Mouse (Mus musculus) CD8-positive naive resting alpha-beta T cell, adult 2 months (primary cell): ENCODE measurements around the gene Bahd1.

Experiments used
- DNase-seq, 2 experiments: peaks; one replicate each; pipeline ENCODE4 v3.0.0; 2022; ENCODE audit warnings: low read depth in 2 of 2, low spot score in 2 of 2

The Bahd1 gene

DNA sequence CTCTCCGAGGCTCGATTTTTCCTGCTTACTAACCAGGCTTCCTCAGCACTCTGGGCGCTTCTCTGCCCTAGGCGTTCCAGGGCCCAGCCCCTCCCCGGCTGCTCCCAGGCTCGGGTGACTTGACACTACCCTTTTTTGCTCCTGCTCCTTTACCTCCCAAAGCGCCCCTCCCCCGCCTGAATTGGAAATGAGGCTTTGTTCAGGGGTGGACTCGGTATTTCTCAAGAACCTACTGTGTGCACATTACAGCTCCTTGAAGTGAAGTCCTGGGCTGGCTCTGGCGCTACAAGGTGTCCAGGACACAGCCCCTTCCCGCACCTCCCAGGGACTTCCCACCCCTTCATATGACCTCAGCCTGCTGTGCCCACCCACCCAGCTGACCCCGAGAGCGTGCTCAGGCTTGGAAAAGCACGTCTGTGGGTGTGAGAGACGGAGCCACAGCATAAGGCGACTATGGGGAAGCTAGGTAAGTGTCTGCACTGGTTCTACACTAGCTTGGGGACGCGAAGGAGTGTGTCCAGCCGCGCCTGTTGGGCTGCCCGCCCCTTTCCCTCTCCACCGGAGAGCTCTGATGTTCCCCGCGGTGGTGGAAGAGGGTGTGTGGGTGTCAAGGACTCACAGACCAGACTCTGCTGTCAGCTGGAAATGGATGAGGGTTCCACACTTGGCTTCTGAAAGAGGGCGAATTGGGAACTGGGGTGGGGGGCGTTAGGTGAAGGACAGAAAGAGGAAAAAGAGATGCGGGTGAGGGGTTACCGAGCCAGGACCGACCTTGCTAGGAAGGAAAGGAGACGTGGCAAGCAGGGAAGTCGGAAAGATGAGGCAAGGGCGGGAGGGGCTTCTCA is at the start of gene Bahd1:
Bahd1 (plus strand) TSS at position 397 of the 845 bp plus-strand sequence.
- peak; percentile 11 to 14 for DNase-seq

DNA sequence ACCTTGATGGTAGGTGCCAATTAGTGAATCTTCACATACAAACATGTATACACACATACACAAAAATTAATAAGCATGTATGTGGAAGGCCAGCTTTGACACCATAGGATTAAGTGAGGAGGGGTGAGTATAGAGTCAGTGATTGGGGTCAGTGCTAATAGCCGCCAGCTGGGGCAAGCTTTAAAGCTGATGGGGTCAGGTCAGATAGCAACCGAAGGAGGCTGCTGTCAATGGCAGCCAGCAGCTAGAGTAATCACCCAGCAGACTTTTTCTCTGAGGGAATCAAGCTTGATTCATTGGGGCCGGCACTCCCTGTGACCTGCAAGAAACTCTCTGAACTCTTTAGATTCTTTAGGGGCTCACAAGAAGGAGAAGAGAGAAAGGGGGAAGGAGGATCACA is 48.4 kb upstream of the Bahd1 start:
- DNase-seq = no peak

DNA sequence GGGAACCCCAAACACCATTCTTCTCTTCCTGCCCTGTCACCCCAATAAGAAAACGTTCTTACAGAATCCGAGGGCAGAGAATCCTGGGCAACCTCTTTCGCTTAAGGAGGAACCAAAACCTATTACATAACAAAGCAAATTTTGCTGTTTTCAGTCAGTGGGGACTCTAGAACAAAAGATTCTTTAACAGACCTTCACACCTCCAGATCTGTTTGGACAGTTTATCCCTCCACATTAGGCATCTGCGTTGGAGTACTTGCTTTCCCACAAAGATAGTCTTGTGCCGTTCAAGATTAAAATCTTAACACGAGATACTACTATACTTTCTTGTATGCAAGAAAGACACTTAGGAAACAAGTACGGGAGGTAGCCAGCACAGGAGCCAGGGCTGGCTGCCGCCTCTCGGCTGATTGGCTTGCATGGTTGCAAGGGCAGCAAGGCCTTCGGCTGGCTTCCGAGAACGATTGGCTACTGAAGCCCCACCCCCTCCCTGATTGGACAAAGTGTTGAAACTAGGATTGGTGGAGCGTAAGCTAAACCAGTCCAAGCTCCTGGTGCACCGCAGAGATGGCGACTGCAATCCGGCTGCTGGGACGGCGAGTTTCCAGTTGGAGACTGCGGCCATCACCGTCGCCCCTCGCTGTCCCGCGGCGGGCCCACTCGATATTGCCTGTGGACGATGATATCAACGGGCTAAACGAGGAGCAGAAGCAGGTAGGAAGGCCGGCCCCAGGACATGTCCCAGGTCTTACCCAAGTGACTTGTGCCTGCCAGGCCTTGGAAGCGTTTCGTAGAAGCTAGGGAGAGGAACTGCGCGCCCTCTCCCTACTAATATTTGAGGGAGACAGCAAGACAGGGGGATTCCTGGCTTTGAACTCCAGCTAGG is 38.5 kb upstream of the Bahd1 start, which contains the start of gene Ivd:
Ivd (plus strand) TSS at position 501 of the 886 bp plus-strand sequence.
- peak; percentile 84 to 87 for DNase-seq

DNA sequence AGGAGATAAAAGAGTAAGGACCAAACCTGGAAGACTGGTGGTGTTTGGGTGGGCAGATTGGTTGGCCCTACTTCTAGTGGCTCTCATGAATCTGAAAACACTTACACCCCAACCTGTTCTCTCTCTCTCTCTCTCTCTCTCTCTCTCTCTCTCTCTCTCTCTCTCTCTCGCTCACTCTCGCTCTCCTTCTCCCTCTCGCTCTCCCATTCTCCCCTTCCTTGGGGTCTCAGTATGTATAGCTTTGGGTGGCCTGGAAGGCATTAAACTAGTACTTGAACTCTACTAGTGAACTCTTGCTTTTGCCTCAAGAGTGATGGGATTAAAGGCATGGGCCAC is 37.9 kb upstream of the Bahd1 start:
- DNase-seq = no peak

- DNase-seq = no peak
These were observed 29.6 kb upstream of the Bahd1 start for GRCm38 (mm10) chr2:118870601-118871000.

DNA sequence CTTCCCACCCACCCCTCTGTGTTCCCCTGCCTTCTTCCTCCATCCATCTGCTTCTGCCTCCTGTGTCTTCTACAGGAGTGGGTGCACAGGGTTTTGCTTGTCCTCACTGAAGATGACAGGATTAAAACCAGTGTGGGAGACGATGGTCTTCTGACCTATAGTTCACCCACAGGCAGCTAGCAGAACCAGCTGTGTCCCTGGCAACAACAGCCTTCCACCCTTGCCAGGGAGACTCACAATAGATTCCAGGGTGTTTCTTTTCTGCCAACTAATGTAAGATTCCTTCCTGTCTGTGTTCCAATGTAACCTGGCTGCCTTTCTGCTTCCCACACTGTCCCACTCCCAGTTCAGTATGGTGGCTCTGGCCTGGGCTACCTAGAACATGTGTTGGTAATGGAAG is 29.1 kb upstream of the Bahd1 start:
- DNase-seq = no peak

- no peak for DNase-seq
These were observed 27.2 kb upstream of the Bahd1 start for GRCm38 (mm10) chr2:118873018-118873417.

DNA sequence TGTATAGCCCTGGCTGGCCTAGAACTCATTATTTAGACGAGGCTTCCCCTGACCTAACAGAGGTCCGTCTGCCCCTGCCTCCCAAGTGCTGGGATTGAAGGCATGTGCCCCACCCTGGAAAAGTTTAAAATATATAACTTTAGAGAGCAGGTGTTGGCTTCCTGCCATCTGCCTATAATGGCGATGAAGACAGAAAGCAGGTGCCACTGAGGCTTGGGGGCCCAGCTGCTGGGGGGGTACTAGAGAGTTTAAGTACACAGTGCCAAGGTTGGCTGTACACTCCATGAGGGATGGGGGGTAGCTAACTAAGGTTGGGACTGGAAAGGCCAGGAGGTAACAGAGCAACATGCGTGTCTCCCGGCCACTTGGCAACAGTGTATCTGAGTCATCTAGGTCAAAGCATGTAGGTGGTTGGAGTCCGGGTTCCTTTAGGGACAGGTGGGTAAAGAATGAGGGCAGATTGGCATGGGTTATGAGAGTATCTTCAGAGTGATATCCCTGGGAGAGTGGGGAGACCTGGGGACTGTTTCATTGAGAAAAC is 26.2 kb upstream of the Bahd1 start:
- DNase-seq = no peak

DNA sequence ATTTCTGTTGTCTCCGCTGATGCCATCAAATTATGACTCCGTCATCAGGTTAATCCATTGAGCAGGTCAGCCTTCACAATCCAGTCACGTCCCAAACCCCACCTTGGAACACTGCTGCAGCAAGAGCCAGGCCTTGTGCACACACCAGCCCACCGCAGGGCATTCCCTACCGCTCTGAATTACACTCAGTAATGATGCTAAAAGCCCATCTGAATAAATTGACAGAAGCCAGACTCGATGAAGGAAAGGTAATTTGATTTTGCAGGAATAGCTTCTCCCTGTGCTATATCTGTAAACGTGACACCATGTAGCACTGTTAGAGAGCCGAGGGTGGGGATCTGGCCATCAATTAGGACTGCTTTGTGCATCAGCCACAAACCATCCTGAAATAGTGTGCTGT is 24.9 kb upstream of the Bahd1 start:
- DNase-seq = no peak

DNA sequence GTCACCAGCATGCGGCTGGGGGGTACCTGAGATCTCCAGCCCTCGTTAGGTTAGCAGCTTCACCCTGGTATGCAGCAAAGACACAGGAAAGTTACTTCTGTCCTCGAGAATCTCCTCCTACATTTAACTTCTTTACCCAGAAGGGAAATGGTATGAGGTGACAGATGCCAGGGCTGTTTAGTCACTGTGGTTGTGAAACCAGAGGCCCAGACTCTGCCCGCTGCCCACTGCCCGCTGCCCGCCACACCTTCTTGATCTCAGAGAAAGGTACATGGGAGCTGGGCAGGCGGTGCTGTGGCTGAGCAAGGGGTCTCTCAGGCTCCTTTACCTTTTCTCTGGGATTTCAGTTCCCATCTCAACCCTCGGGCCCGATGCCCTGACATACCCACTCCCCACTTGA is 23.7 kb upstream of the Bahd1 start:
- no peak for DNase-seq

DNA sequence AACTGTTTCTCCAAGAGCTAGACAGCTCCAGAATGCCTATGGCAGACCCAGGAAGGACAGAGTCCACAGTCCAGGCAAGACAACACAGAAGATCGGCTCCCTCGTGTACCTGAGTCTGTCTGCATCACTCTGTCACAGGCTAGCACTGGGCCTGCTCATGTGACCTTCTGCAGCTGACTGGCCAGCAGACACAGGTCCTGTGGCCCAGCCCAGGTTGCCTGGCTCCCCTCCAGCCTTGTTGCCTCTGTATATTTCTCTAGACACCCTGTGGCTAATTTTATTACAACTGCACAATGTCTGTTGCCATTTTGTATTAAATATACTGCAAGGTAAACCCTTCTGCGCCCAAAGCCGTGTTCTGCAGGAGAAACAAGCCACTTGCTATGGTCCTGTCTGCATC is 19.2 kb upstream of the Bahd1 start:
- no peak for DNase-seq

DNA sequence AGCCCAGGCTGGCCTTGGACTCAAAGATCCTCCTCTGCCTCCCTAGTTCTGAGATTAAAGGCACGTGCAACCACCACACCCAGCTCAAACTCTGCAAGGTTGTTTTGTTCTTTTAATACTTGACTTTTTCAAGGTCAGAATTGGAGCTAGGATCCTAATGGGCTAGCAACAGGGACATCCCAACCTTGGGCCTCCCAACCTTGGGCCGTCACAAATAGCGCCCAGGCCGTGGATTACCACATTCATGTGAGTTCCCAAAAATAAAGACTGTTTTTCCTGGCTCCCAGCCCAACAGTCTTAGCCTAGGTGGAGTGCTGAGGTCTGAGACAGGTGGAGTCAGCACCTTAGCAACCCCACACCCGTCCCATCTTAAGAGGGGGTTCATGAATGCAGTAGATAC is 18.2 kb upstream of the Bahd1 start:
- DNase-seq = no peak

DNA sequence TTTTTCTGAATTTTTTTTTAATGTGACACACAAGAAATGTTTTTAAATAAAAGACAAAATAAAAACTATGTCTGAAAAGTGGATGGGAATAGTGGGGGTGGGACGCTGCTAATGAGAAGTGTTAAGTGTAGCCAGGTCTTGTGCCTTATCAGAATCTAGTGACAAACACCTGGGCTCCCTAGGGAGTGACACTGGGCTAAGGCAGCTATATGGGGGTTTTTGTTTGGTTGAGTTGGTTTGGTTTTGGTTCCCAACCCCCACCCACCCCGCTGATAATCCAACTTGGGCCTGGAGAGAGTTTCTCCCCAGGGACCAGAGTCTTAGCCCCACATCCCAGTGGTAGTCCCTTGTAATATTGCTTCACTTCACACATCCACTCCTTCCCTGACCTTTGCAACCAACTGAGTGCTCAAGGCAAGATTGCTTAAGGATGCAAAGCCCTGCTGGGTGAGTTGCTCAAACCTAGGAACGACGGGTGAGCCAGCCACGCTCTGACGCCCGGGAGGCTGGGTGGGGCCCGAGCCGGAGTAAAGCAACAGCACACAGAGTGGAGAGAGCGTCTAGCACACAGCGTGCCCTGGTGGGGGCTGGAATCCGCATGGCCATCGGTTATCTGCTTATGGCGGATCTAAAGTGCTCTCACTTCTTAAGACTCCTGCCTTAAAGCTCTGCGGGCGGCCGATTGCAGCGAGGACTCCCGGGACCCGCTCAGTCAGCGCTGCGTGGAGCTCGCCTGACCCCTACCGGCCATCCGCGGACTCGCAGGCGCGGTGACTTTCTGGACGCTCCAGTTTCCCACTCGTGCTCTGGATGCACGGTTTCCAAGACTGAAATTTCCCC is 17.1 kb upstream of the Bahd1 start:
- DNase-seq = peak; percentile 82 to 85

GRCm38 (mm10) chr2:118887440-118887839 is 12.7 kb upstream of the Bahd1 start:
- no peak for DNase-seq

DNA sequence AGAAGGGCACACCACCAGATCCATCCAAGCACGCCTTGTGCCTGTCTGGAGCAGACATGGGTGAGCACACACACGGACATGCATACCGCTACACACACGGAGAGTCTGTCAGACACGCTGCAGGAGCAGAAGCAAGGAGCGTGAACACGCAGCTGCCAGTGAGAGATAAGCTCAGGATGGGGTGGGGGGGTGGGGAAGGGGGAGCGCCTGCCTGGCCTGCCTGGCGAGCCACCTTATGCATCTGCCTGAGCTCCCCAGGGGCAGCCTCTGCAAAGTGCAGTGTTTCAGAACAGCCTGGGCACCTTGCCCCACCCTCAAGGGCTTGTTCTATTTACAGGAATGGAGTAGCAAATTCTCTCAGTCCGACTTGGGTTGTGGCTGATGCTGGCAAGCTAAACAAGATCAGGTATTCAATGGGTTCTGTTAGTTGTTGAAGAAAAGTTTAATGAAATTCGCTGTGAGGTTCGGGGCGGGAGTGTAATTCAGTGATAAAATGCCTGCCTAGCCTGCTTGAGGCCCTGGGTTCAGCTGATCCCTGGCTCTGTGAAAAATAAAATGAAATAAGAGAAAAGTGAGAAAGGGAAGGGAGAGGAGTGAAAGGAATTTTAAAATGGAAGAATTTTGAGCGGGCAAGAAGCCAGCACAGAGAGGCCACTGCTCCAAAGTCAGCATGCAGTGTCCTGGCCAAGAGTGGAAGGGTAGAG is 12.2 kb upstream of the Bahd1 start:
- DNase-seq = no peak

DNA sequence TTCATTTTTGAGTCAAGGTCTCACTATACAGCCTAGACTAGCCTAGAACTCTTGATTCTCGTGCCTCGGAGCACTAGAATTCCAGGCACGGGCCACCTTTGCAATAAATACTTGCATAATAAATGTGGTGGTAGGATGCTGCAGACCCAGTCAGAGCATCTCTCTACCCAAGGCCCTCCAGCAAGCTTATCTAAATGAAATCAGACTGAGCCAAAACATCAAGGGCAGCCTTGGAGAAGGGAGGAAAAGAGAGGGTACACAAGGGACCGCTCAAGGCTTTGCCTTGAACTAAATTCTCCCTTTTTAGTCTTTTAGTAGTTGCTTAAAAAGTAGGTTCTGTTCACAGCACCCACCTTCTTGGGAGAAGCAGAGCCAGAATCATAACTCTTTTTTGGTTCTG is 9.0 kb upstream of the Bahd1 start:
- DNase-seq = no peak

DNA sequence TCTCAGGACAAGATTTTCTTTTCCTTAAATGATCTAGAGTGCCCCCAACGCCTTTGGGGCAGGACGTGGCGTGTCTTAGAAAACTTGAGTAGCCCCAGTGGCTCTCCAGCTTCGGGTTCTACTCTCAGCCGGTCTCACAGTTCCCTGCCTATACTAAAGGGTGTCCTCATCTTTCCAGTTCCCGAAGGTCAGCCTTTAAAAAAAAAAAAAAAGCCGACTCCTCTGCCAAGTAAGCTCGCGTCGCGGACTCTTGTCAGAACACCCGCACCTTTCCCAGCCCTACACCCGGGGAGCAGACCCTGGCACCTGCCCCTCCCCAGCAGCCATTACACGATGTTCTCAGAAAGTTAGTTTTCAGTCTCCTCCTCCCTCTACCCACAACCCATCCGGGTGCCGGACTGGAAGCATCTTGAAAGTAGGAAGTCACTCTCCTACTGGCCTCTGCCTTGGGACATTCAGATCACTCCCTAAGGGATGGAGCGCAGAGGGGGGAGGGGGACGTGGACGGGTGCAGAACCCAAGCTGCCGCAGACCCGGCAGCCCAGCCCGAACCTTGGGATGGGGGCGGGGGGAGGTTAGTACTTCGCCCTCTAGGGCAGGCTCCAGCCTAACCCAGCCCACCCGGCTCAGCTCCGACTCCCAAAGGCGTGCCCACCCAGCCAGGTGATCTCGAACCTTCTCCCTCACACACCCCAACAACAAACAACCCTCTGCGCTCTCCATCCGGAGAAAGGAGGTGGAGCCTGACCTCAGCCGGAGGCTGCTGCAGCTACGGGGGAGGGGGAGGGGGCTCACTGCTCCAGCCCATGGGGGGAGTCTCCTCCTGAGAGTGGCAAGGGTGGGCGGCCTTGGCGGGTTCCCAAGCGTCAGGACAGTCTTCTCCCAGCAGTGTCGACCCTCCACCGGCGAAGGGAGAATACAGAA is 3.9 kb upstream of the Bahd1 start:
- DNase-seq = peak; percentile 26 to 54

DNA sequence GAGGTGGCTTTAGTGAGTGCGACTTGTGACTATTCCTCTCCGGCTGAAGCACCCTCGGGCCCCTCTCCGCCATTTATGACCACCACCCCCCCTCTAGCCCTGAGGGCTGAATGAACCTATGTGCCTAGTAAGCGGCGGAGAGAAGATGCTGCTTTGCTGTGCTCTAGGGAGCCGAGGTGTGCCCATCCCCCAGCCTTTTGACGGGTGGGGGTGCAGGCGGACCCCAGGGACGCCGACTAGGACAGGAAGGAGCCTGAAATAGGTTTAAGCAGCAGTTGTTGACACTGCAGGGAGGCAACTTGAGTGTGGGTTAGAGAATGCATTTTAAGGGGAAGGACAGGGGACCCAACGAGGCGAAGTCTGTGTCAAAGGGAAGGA is 3.3 kb upstream of the Bahd1 start:
- DNase-seq = peak in 1 of 2 experiments; percentile 15

- DNase-seq = no peak
These were observed 2.8 kb upstream of the Bahd1 start for GRCm38 (mm10) chr2:118897392-118897791.
